Mouse (Mus musculus): ENCODE results near the gene Col15a1. TPM values are rescaled to one million over a fixed set of nuclear protein-coding genes. Genes with fewer than 3 reads are reported as not detected.

The Col15a1 gene
- polyA plus RNA-seq, 1 experiment from 2014 or later = 5.9 TPM

GRCm38 (mm10) chr4:47312676-47313075 lies 104.7 kb downstream of the Col15a1 start:
- Histone ChIP-seq H3K36me3 (ENCODE audit: control insufficient read depth, insufficient read depth, low read length) (no peaks in the 10 kb centered on the region), H3K27me3 (ENCODE audit: control insufficient read depth, insufficient read depth, low read length) (no peaks in the 10 kb centered on the region), H3K27ac (ENCODE audit: low read depth, low read length) (no peak overlapping the region), H3K4me3 (ENCODE audit: low read depth, low read length) (no peak overlapping the region), H3K4me2 (replicated peaks; ENCODE audit: low read depth, low read length) (no peak overlapping the region), H3K4me1 (replicated peaks; ENCODE audit: control insufficient read depth, insufficient read depth, low read length) (no peaks in the 10 kb centered on the region), H3K9me3 (ENCODE audit: control insufficient read depth, low read length) (no peaks in the 10 kb centered on the region), H3K9ac (ENCODE audit: low read depth, low read length) (no peak overlapping the region)
- WGBS = 77% methylated on average over 14 of the region's 14 CpGs
- DNase-seq (ENCODE audit: low spot score) (no peak), ATAC-seq (ENCODE audit: low FRiP score) (no peak)

DNA sequence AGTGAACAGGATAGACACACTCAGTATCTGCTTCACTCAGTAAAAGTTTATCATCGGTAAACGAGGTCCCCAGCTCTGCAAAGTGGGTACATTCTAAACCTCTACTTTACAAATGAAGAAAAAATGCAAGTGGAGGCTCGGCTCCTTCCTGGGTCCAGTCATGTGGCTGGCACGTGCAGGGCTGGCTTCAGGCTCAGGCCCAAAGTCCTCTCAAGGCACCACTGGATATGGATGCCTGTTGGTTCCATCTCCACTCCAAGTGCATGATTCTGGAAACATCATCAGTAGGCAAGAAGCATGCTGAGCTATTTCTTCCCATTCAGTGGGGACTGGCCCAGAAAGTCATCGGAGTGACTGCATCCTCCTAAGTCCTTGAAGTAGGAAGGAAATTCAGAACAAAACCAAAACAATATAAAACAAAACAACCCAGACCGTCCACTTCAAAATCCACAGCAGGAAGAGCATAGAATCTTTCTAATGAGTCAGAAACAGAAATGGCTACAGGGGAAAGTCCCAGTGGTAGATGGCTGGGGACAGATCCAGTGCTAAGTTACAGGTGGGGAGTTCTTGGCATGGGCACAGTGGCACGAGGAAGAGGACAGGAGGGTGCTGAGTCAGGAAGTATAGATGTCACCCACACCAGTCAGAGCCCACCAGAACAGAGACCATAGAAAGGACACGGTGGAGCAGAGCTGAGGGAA lies 105.9 kb downstream of the Col15a1 start:
- H3K9ac ChIP-seq (ENCODE audit: low read depth, low read length) = no peak overlapping the region
- no peak overlapping the region for H3K4me3 ChIP-seq (ENCODE audit: low read depth, low read length)
- DNase-seq (ENCODE audit: low spot score) (no peak), ATAC-seq (ENCODE audit: low FRiP score) (no peak)
- no peaks in the 10 kb centered on the region for H3K9me3 ChIP-seq (ENCODE audit: control insufficient read depth, low read length)
- WGBS = 91% methylated on average over 8 of the region's 8 CpGs
- no peak overlapping the region for H3K27ac ChIP-seq (ENCODE audit: low read depth, low read length)
- no peaks in the 10 kb centered on the region for H3K36me3 ChIP-seq (ENCODE audit: control insufficient read depth, insufficient read depth, low read length)
- no peak overlapping the region for H3K4me2 ChIP-seq (replicated peaks; ENCODE audit: low read depth, low read length)
- no peaks in the 10 kb centered on the region for H3K4me1 ChIP-seq (replicated peaks; ENCODE audit: control insufficient read depth, insufficient read depth, low read length)
- H3K27me3 ChIP-seq (ENCODE audit: control insufficient read depth, insufficient read depth, low read length) = no peaks in the 10 kb centered on the region

GRCm38 (mm10) chr4:47315458-47315857 lies 107.5 kb downstream of the Col15a1 start:
- H3K4me1 ChIP-seq (replicated peaks; ENCODE audit: control insufficient read depth, insufficient read depth, low read length) = no peaks in the 10 kb centered on the region
- H3K4me3 ChIP-seq (ENCODE audit: low read depth, low read length) = no peak overlapping the region
- ATAC-seq (ENCODE audit: low FRiP score) (no peak), DNase-seq (ENCODE audit: low spot score) (no peak)
- no peak overlapping the region for H3K27ac ChIP-seq (ENCODE audit: low read depth, low read length)
- H3K9ac ChIP-seq (ENCODE audit: low read depth, low read length) = no peak overlapping the region
- no peaks in the 10 kb centered on the region for H3K27me3 ChIP-seq (ENCODE audit: control insufficient read depth, insufficient read depth, low read length)
- WGBS = 75% methylated on average over 2 of the region's 2 CpGs
- H3K36me3 ChIP-seq (ENCODE audit: control insufficient read depth, insufficient read depth, low read length) = no peaks in the 10 kb centered on the region
- H3K4me2 ChIP-seq (replicated peaks; ENCODE audit: low read depth, low read length) = no peak overlapping the region
- no peaks in the 10 kb centered on the region for H3K9me3 ChIP-seq (ENCODE audit: control insufficient read depth, low read length)

GRCm38 (mm10) chr4:47316432-47316831 lies 108.5 kb downstream of the Col15a1 start:
- WGBS = 79% methylated on average over 6 of the region's 6 CpGs

DNA sequence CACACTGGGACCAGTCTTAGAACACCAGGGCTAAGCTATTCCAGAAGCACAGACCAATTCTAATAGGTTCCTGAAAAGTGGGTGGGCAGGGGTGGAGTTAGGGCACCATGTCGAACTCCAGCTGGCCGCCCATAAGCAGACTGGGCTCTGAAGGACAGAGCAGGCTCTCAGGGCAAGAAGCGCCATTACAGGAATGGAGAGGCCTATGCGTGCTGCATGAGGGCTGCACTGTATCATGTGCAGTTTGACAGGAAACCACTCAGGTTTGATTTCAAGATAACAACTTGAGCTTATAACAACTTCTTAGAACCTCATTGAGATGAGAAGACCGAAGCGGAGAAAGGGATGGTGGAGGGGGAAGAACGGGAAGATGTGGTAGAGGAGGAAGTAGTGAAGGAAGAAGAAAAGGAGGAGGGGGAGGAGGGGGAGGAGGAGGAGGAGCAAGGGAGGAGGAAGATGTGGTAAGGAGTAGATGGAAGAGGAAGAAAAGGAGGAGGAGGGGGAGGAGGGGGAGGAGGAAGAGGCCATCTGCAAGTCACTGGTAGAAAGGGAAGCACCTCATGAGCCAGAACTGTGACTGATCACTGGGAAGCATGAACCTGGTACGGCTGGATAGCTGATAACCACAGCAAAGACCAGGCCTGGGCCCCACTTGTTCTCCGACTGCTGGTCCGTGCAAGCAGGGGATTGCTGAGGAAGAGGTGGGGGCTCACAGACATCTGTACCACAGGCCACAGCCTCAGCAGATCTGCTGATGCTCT lies 111.8 kb downstream of the Col15a1 start:
- Histone ChIP-seq H3K4me2 (replicated peaks; ENCODE audit: low read depth, low read length) (no peak overlapping the region), H3K4me3 (ENCODE audit: low read depth, low read length) (no peak overlapping the region), H3K36me3 (ENCODE audit: control insufficient read depth, insufficient read depth, low read length) (no peaks in the 10 kb centered on the region), H3K9ac (ENCODE audit: low read depth, low read length) (no peak overlapping the region), H3K27me3 (ENCODE audit: control insufficient read depth, insufficient read depth, low read length) (no peaks in the 10 kb centered on the region), H3K4me1 (replicated peaks; ENCODE audit: control insufficient read depth, insufficient read depth, low read length) (no peaks in the 10 kb centered on the region), H3K9me3 (ENCODE audit: control insufficient read depth, low read length) (no peaks in the 10 kb centered on the region), H3K27ac (ENCODE audit: low read depth, low read length) (no peak overlapping the region)
- DNase-seq (ENCODE audit: low spot score) (no peak), ATAC-seq (ENCODE audit: low FRiP score) (no peak)
- 87% methylated on average over 10 of the region's 10 CpGs for WGBS

More at GRCm38 (mm10) chr4:47316432-47316831, 108.5 kb downstream of the Col15a1 start:
- Histone ChIP-seq H3K4me3 (ENCODE audit: low read depth, low read length) (no peak overlapping the region), H3K9me3 (ENCODE audit: control insufficient read depth, low read length) (no peaks in the 10 kb centered on the region), H3K36me3 (ENCODE audit: control insufficient read depth, insufficient read depth, low read length) (no peaks in the 10 kb centered on the region), H3K27ac (ENCODE audit: low read depth, low read length) (no peak overlapping the region), H3K27me3 (ENCODE audit: control insufficient read depth, insufficient read depth, low read length) (no peaks in the 10 kb centered on the region), H3K4me1 (replicated peaks; ENCODE audit: control insufficient read depth, insufficient read depth, low read length) (no peaks in the 10 kb centered on the region), H3K9ac (ENCODE audit: low read depth, low read length) (no peak overlapping the region), H3K4me2 (replicated peaks; ENCODE audit: low read depth, low read length) (no peak overlapping the region)
- ATAC-seq (ENCODE audit: low FRiP score) (no peak), DNase-seq (ENCODE audit: low spot score) (no peak)

GRCm38 (mm10) chr4:47322315-47322714 lies 114.4 kb downstream of the Col15a1 start:
- Histone ChIP-seq H3K9me3 (ENCODE audit: control insufficient read depth, low read length) (no peaks in the 10 kb centered on the region), H3K4me3 (ENCODE audit: low read depth, low read length) (no peak overlapping the region), H3K9ac (ENCODE audit: low read depth, low read length) (no peak overlapping the region), H3K4me2 (replicated peaks; ENCODE audit: low read depth, low read length) (no peak overlapping the region), H3K27me3 (ENCODE audit: control insufficient read depth, insufficient read depth, low read length) (no peaks in the 10 kb centered on the region), H3K27ac (ENCODE audit: low read depth, low read length) (no peak overlapping the region), H3K36me3 (ENCODE audit: control insufficient read depth, insufficient read depth, low read length) (no peaks in the 10 kb centered on the region), H3K4me1 (replicated peaks; ENCODE audit: control insufficient read depth, insufficient read depth, low read length) (no peaks in the 10 kb centered on the region)
- no peak for DNase-seq (ENCODE audit: low spot score)
- ATAC-seq (ENCODE audit: low FRiP score) = no peak
- WGBS = 88% methylated on average over 3 of the region's 3 CpGs

DNA sequence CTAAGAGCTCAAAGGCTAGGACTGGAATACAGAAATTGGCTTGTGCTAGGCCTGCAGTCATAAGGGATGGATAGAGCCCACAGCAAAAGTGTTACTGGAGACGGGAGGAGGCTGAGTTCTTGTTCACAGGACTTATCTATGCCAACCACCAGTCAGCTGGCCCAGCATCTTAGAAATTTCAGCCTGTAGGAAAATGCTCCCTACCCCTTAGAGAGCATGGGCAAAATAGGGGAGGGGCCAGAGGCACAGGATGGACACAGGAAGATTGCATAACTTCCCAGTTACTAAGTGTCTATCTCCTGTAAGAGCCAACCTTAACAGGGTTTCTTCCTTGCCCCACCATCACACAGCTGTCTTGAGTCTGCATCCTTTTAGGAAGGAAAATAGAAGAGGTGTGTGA lies 116.2 kb downstream of the Col15a1 start:
- H3K4me3 ChIP-seq (ENCODE audit: low read depth, low read length) = no peak overlapping the region
- DNase-seq (ENCODE audit: low spot score) (no peak), ATAC-seq (ENCODE audit: low FRiP score) (no peak)
- H3K9me3 ChIP-seq (ENCODE audit: control insufficient read depth, low read length) = no peaks in the 10 kb centered on the region
- no peak overlapping the region for H3K9ac ChIP-seq (ENCODE audit: low read depth, low read length)
- H3K4me1 ChIP-seq (replicated peaks; ENCODE audit: control insufficient read depth, insufficient read depth, low read length) = no peaks in the 10 kb centered on the region
- H3K27ac ChIP-seq (ENCODE audit: low read depth, low read length) = no peak overlapping the region
- H3K4me2 ChIP-seq (replicated peaks; ENCODE audit: low read depth, low read length) = no peak overlapping the region
- WGBS = 63% methylated on average over 1 of the region's 1 CpGs
- H3K27me3 ChIP-seq (ENCODE audit: control insufficient read depth, insufficient read depth, low read length) = no peaks in the 10 kb centered on the region
- no peaks in the 10 kb centered on the region for H3K36me3 ChIP-seq (ENCODE audit: control insufficient read depth, insufficient read depth, low read length)

DNA sequence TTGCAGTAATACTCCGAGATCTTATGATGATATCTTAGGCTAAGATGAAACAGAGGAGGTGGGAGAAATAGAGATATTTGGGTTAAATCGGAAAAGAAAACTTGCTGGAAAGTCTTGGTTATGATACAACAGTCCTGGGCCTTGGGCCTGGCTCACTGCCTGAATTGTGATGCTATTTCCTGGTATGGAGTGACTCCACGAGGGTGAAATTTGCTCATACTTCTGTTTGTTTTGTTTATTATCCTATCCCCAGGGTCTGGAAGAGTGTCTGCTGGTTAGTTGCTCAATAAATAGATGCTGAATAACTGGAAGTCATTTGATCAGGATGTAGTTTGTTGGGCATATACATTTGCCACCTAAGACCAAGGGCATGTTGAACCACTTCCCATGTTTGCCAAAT lies 119.8 kb downstream of the Col15a1 start:
- Histone ChIP-seq H3K9ac (ENCODE audit: low read depth, low read length) (no peak overlapping the region), H3K4me3 (ENCODE audit: low read depth, low read length) (no peak overlapping the region), H3K4me1 (replicated peaks; ENCODE audit: control insufficient read depth, insufficient read depth, low read length) (no peaks in the 10 kb centered on the region), H3K27ac (ENCODE audit: low read depth, low read length) (no peak overlapping the region), H3K4me2 (replicated peaks; ENCODE audit: low read depth, low read length) (no peak overlapping the region), H3K36me3 (ENCODE audit: control insufficient read depth, insufficient read depth, low read length) (no peaks in the 10 kb centered on the region), H3K9me3 (ENCODE audit: control insufficient read depth, low read length) (no peaks in the 10 kb centered on the region), H3K27me3 (ENCODE audit: control insufficient read depth, insufficient read depth, low read length) (no peaks in the 10 kb centered on the region)
- ATAC-seq (ENCODE audit: low FRiP score) (no peak), DNase-seq (ENCODE audit: low spot score) (no peak)
- 83% methylated on average over 3 of the region's 3 CpGs for WGBS

DNA sequence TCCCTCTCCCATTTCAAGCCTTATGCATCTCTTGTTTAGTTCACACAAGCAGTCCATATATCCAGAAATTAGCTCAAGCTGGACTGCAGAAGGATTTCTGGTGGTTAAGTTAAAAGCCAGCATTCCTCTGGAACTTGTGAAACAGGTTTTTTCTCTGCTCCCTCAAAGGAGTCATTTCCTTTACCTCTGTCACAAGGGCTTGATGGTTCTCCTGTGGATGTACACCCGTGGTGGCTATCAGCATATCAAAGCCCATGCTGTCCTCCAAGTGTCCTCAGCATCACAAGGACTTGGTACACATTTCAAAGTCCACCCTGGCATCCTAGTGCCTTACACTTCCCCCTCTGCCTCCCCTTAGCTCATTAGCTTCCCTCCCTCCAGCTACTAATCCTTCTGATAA lies 121.3 kb downstream of the Col15a1 start:
- Histone ChIP-seq H3K27ac (ENCODE audit: low read depth, low read length) (no peak overlapping the region), H3K27me3 (ENCODE audit: control insufficient read depth, insufficient read depth, low read length) (no peaks in the 10 kb centered on the region), H3K36me3 (ENCODE audit: control insufficient read depth, insufficient read depth, low read length) (no peaks in the 10 kb centered on the region), H3K4me2 (replicated peaks; ENCODE audit: low read depth, low read length) (no peak overlapping the region), H3K4me3 (ENCODE audit: low read depth, low read length) (no peak overlapping the region), H3K9me3 (ENCODE audit: control insufficient read depth, low read length) (no peaks in the 10 kb centered on the region), H3K9ac (ENCODE audit: low read depth, low read length) (no peak overlapping the region), H3K4me1 (replicated peaks; ENCODE audit: control insufficient read depth, insufficient read depth, low read length) (no peaks in the 10 kb centered on the region)
- ATAC-seq (ENCODE audit: low FRiP score) (no peak), DNase-seq (ENCODE audit: low spot score) (no peak)
- WGBS = 22% methylated on average over 1 of the region's 1 CpGs
